Mouse (Mus musculus): ENCODE data around the gene Phykpl.

Gene Phykpl

GRCm38 (mm10) chr11:51584431-51585248 is at the start of gene Phykpl:
Phykpl (plus strand) TSS chr11:51584757.
- DNase-seq, result peak; percentile 92

GRCm38 (mm10) chr11:51538388-51538787 is 46.2 kb upstream of the Phykpl start:
- no peak for DNase-seq

GRCm38 (mm10) chr11:51538919-51539758 is 45.4 kb upstream of the Phykpl start:
- DNase-seq, result no peak

GRCm38 (mm10) chr11:51539759-51540282 is 44.7 kb upstream of the Phykpl start:
- peak; percentile 96 for DNase-seq

- DNase-seq, result no peak
Observed at GRCm38 (mm10) chr11:51542424-51542823, 42.1 kb upstream of the Phykpl start.

GRCm38 (mm10) chr11:51543487-51544050 is 41.0 kb upstream of the Phykpl start:
- no peak for DNase-seq

- no peak for DNase-seq
Observed at GRCm38 (mm10) chr11:51544413-51544812, 40.1 kb upstream of the Phykpl start.

GRCm38 (mm10) chr11:51545811-51546210 is 38.7 kb upstream of the Phykpl start:
- no peak for DNase-seq

- no peak for DNase-seq
Observed at GRCm38 (mm10) chr11:51551253-51551652, 33.3 kb upstream of the Phykpl start.

GRCm38 (mm10) chr11:51552091-51552490 is 32.5 kb upstream of the Phykpl start:
- no peak for DNase-seq

- DNase-seq, result no peak
Observed at GRCm38 (mm10) chr11:51554590-51554989, 30.0 kb upstream of the Phykpl start.

GRCm38 (mm10) chr11:51555066-51555465 is 29.5 kb upstream of the Phykpl start:
- DNase-seq, result no peak

- DNase-seq, result no peak
Observed at GRCm38 (mm10) chr11:51563276-51563675, 21.3 kb upstream of the Phykpl start.

GRCm38 (mm10) chr11:51565062-51565461 is 19.5 kb upstream of the Phykpl start:
- DNase-seq, result no peak

- no peak for DNase-seq
Observed at GRCm38 (mm10) chr11:51565951-51566350, 18.6 kb upstream of the Phykpl start.

GRCm38 (mm10) chr11:51568801-51569200 is 15.8 kb upstream of the Phykpl start:
- DNase-seq, result no peak

- DNase-seq, result no peak
Observed at GRCm38 (mm10) chr11:51576454-51576853, 8.1 kb upstream of the Phykpl start.

GRCm38 (mm10) chr11:51577587-51577986 is 7.0 kb upstream of the Phykpl start:
- DNase-seq, result no peak

- DNase-seq, result no peak
Observed at GRCm38 (mm10) chr11:51579024-51579423, 5.5 kb upstream of the Phykpl start.

- DNase-seq, result peak; percentile 68
Observed at GRCm38 (mm10) chr11:51582713-51583112, 1.8 kb upstream of the Phykpl start.

- no peak for DNase-seq
Observed at GRCm38 (mm10) chr11:51584057-51584430, 513 bp upstream of the Phykpl start.

- no peak for DNase-seq
Observed at GRCm38 (mm10) chr11:51585608-51586252, 1.2 kb downstream of the Phykpl start.

- DNase-seq, result no peak
Observed at GRCm38 (mm10) chr11:51586411-51586810, 1.9 kb downstream of the Phykpl start.
